Mouse (Mus musculus) adrenal gland, postnatal 14 days (tissue): Measurements from ENCODE around the gene Ybx1. TPM values are rescaled to one million over a fixed set of nuclear protein-coding genes. Genes with fewer than 3 reads are reported as not detected.
A peak's percentile ranks its signal among the peaks of the same experiment; 100 is the strongest.

Experiments used
- DNase-seq: peaks from one replicate; pipeline ENCODE4 v3.0.0; 2021; ENCODE audit warnings: mixed read lengths
- total RNA-seq: library from RNA; stranded (reverse); gene quantifications from 2 replicates; pipeline ENCODE4 v1.2.3, GENCODE M21; 2021

The Ybx1 gene
- total RNA-seq, 1 experiment from 2014 or later, result 620 TPM

GRCm38 (mm10) chr4:119234348-119234747 lies 60.1 kb downstream of the Ybx1 start:
- DNase-seq, result no peak

GRCm38 (mm10) chr4:119233256-119233901 lies 61.0 kb downstream of the Ybx1 start:
- DNase-seq, result peak; percentile 60

- DNase-seq, result peak; percentile 99
Measured at GRCm38 (mm10) chr4:119232410-119233255, 61.8 kb downstream of the Ybx1 start, which contains the start of the genes AU022252 and P3h1. Gene AU022252 (minus strand): TSS chr4:119232712. Gene P3h1 (plus strand): TSS chr4:119232915.

Other genes with a start within 250 kb of the Ybx1 start
- gene Slc2a1, start 185.9 kb downstream of the Ybx1 start, total RNA-seq, result 15.9 and 19.6 TPM in 2 replicates
- 20.5 and 21.6 TPM in 2 replicates for gene Zfp691, start 120.4 kb downstream of the Ybx1 start, total RNA-seq
- gene Ermap, start 104.6 kb downstream of the Ybx1 start, total RNA-seq, result 2.3 and 8.8 TPM in 2 replicates
- gene Svbp, start 99.3 kb downstream of the Ybx1 start, total RNA-seq, result 19.0 and 22.5 TPM in 2 replicates
- gene Tmem269, start 76.4 kb downstream of the Ybx1 start, total RNA-seq, result 0.30 TPM in 1 of 2 replicates, not detected in the other
- 24.6 and 30.8 TPM in 2 replicates for gene AU022252, start 61.9 kb downstream of the Ybx1 start, total RNA-seq
- 27.5 and 27.9 TPM in 2 replicates for gene P3h1, start 61.7 kb downstream of the Ybx1 start, total RNA-seq
- gene Cldn19, start 39.2 kb downstream of the Ybx1 start, total RNA-seq, result 0.19 and 0.41 TPM in 2 replicates
- 19.9 and 23.8 TPM in 2 replicates for gene Ppih, start 25.9 kb upstream of the Ybx1 start, total RNA-seq
- gene Ccdc30, start 120.9 kb upstream of the Ybx1 start, total RNA-seq, result 8.4 and 9.7 TPM in 2 replicates
- gene Ppcs, start 127.8 kb upstream of the Ybx1 start, total RNA-seq, result 36.5 and 41.5 TPM in 2 replicates
- 1.1 and 1.6 TPM in 2 replicates for gene Zmynd12, start 128.2 kb upstream of the Ybx1 start, total RNA-seq
- gene Rimkla, start 198.0 kb upstream of the Ybx1 start, total RNA-seq, result 0.22 and 0.79 TPM in 2 replicates
- gene Foxj3, start 242.4 kb upstream of the Ybx1 start, total RNA-seq, result 26.9 and 32.0 TPM in 2 replicates
- 8.8 and 10.7 TPM in 2 replicates for gene Frg2f1, start 244.9 kb upstream of the Ybx1 start, total RNA-seq